Mouse (Mus musculus): Measurements from ENCODE around the gene Slfn3. TPM values are rescaled to one million over a fixed set of nuclear protein-coding genes. Genes with fewer than 3 reads are reported as not detected.
"Not testable (repeated sequence)": the region's sequence is repeated elsewhere in the genome, so short reads cannot be mapped to it uniquely, and the experiment has no call there.

Slfn3 gene
- 1 to 10 TPM; 2.0 to 2.1 TPM for total RNA-seq (2021)
- long read RNA-seq, experiment 1 = 0 reads
- long read RNA-seq, experiment 2 = 0 reads

- DNase-seq = peak; percentile 66 to 81
These were observed at the start of gene Slfn3 for GRCm38 (mm10) chr11:83191134-83191893. Gene Slfn3, plus strand, starts transcription at chr11:83191330.

- not testable (repeated sequence) for DNase-seq
These were observed 42.2 kb upstream of the Slfn3 start for GRCm38 (mm10) chr11:83148939-83149338.

- no peak for DNase-seq
These were observed 16.1 kb upstream of the Slfn3 start, which contains the start of gene Slfn4 for GRCm38 (mm10) chr11:83174948-83175539. Gene Slfn4, plus strand, starts transcription at chr11:83175186.

- DNase-seq = peak; percentile 33
These were observed 871 bp downstream of the Slfn3 start for GRCm38 (mm10) chr11:83192001-83192400.

- DNase-seq = no peak
These were observed 13.9 kb downstream of the Slfn3 start for GRCm38 (mm10) chr11:83205002-83205401.

- no peak for DNase-seq
These were observed 25.0 kb downstream of the Slfn3 start for GRCm38 (mm10) chr11:83216119-83216518.

GRCm38 (mm10) chr11:83221328-83221877, 30.3 kb downstream of the Slfn3 start:
- no peak for DNase-seq

- peak; percentile 8 to 38 for DNase-seq
These were observed 32.2 kb downstream of the Slfn3 start for GRCm38 (mm10) chr11:83223367-83223766.

GRCm38 (mm10) chr11:83223793-83224192, 32.7 kb downstream of the Slfn3 start:
- not testable (repeated sequence) for DNase-seq

- peak in 1 of 2 experiments; percentile 32 for DNase-seq
These were observed 33.1 kb downstream of the Slfn3 start for GRCm38 (mm10) chr11:83224217-83224616.

- DNase-seq = no peak
These were observed 33.6 kb downstream of the Slfn3 start for GRCm38 (mm10) chr11:83224750-83225149.

GRCm38 (mm10) chr11:83225371-83225960, 34.3 kb downstream of the Slfn3 start:
- DNase-seq = no peak

GRCm38 (mm10) chr11:83227926-83228723, 37.0 kb downstream of the Slfn3 start:
- DNase-seq = no peak

- peak; percentile 8 to 24 for DNase-seq
These were observed 39.8 kb downstream of the Slfn3 start for GRCm38 (mm10) chr11:83230966-83231365.

GRCm38 (mm10) chr11:83233621-83234020, 42.5 kb downstream of the Slfn3 start:
- not testable (repeated sequence) for DNase-seq

- DNase-seq = not testable (repeated sequence)
These were observed 46.3 kb downstream of the Slfn3 start for GRCm38 (mm10) chr11:83237390-83237789.

GRCm38 (mm10) chr11:83238389-83238788, 47.3 kb downstream of the Slfn3 start:
- no peak for DNase-seq

GRCm38 (mm10) chr11:83239811-83240210, 48.7 kb downstream of the Slfn3 start:
- DNase-seq = no peak

- DNase-seq = not testable (repeated sequence)
These were observed 66.1 kb downstream of the Slfn3 start for GRCm38 (mm10) chr11:83257211-83257610.

GRCm38 (mm10) chr11:83262673-83263072, 71.5 kb downstream of the Slfn3 start:
- no peak for DNase-seq

- no peak for DNase-seq
These were observed 72.0 kb downstream of the Slfn3 start for GRCm38 (mm10) chr11:83263146-83263545.

Measured in heart, adult 18-20 months (tissue).